Mouse (Mus musculus): ENCODE data around the gene Akap6. TPM values are rescaled to one million over a fixed set of nuclear protein-coding genes. Genes with fewer than 3 reads are reported as not detected.

Akap6 gene
- total and polyA plus RNA-seq, 2 experiments from 2014 or later: 18.2 to 69.3 TPM

GRCm38 (mm10) chr12:52861922-52862321 is 162.7 kb downstream of the Akap6 start:
- Histone ChIP-seq H3K27me3 (ENCODE audit: insufficient read depth, low read length) (no peaks in the 10 kb centered on the region), H3K9me3 (ENCODE audit: low read length) (no peaks in the 10 kb centered on the region), H3K4me2 (ENCODE audit: low read depth, low read length, poor library complexity, severe bottlenecking) (no peak overlapping the region), H3K4me3 (ENCODE audit: low read depth, low read length) (no peak overlapping the region), H3K9ac (replicated peaks; ENCODE audit: low read length, poor library complexity, severe bottlenecking) (no peak overlapping the region), H3K4me1 (ENCODE audit: insufficient read depth, low read length) (no peaks in the 10 kb centered on the region), H3K27ac (ENCODE audit: low read depth, low read length) (no peak overlapping the region), H3K36me3 (ENCODE audit: insufficient read depth, low read length) (no peaks in the 10 kb centered on the region)
- ATAC-seq (ENCODE audit: low FRiP score): no peak
- 69% methylated on average over 3 of the region's 3 CpGs for WGBS
- no peak for DNase-seq (ENCODE audit: low spot score)
- TF ChIP-seq CTCF (IDR thresholded peaks at IDR 0.05): no peak

- TF ChIP-seq CTCF (IDR thresholded peaks at IDR 0.05): no peak
- Histone ChIP-seq H3K36me3 (ENCODE audit: insufficient read depth, low read length) (no peaks in the 10 kb centered on the region), H3K9me3 (ENCODE audit: low read length) (no peaks in the 10 kb centered on the region), H3K27ac (ENCODE audit: low read depth, low read length) (no peak overlapping the region), H3K27me3 (ENCODE audit: insufficient read depth, low read length) (no peaks in the 10 kb centered on the region), H3K9ac (replicated peaks; ENCODE audit: low read length, poor library complexity, severe bottlenecking) (no peak overlapping the region), H3K4me2 (ENCODE audit: low read depth, low read length, poor library complexity, severe bottlenecking) (no peak overlapping the region), H3K4me3 (ENCODE audit: low read depth, low read length) (no peak overlapping the region), H3K4me1 (ENCODE audit: insufficient read depth, low read length) (no peaks in the 10 kb centered on the region)
- ATAC-seq (ENCODE audit: low FRiP score) (no peak), DNase-seq (ENCODE audit: low spot score) (no peak)
- 54% methylated on average over 8 of the region's 8 CpGs for WGBS
Measured at GRCm38 (mm10) chr12:52868000-52868624, 168.9 kb downstream of the Akap6 start.

- no peak for DNase-seq (ENCODE audit: low spot score)
- WGBS: 79% methylated on average over 3 of the region's 3 CpGs
- Histone ChIP-seq H3K9me3 (ENCODE audit: low read length) (no peaks in the 10 kb centered on the region), H3K9ac (replicated peaks; ENCODE audit: low read length, poor library complexity, severe bottlenecking) (no peak overlapping the region), H3K4me3 (ENCODE audit: low read depth, low read length) (no peak overlapping the region), H3K4me2 (ENCODE audit: low read depth, low read length, poor library complexity, severe bottlenecking) (no peak overlapping the region), H3K4me1 (ENCODE audit: insufficient read depth, low read length) (no peaks in the 10 kb centered on the region), H3K36me3 (ENCODE audit: insufficient read depth, low read length) (no peaks in the 10 kb centered on the region), H3K27ac (ENCODE audit: low read depth, low read length) (no peak overlapping the region), H3K27me3 (ENCODE audit: insufficient read depth, low read length) (no peaks in the 10 kb centered on the region)
- ATAC-seq (ENCODE audit: low FRiP score): no peak
- no peak for TF ChIP-seq CTCF (IDR thresholded peaks at IDR 0.05)
Measured at GRCm38 (mm10) chr12:52871604-52872003, 172.4 kb downstream of the Akap6 start.

- Histone ChIP-seq H3K27me3 (ENCODE audit: insufficient read depth, low read length) (no peaks in the 10 kb centered on the region), H3K4me2 (ENCODE audit: low read depth, low read length, poor library complexity, severe bottlenecking) (no peak overlapping the region), H3K27ac (ENCODE audit: low read depth, low read length) (no peak overlapping the region), H3K4me3 (ENCODE audit: low read depth, low read length) (no peak overlapping the region), H3K4me1 (ENCODE audit: insufficient read depth, low read length) (no peaks in the 10 kb centered on the region), H3K9me3 (ENCODE audit: low read length) (no peaks in the 10 kb centered on the region), H3K36me3 (ENCODE audit: insufficient read depth, low read length) (no peaks in the 10 kb centered on the region), H3K9ac (replicated peaks; ENCODE audit: low read length, poor library complexity, severe bottlenecking) (no peak overlapping the region)
- no peak for TF ChIP-seq CTCF (IDR thresholded peaks at IDR 0.05)
- WGBS: 85% methylated on average over 9 of the region's 9 CpGs
- DNase-seq (ENCODE audit: low spot score): no peak
- ATAC-seq (ENCODE audit: low FRiP score): no peak
Measured at GRCm38 (mm10) chr12:52874332-52874923, 175.2 kb downstream of the Akap6 start.

GRCm38 (mm10) chr12:52876065-52876464 is 176.9 kb downstream of the Akap6 start:
- Histone ChIP-seq H3K27ac (ENCODE audit: low read depth, low read length) (no peak overlapping the region), H3K36me3 (ENCODE audit: insufficient read depth, low read length) (no peaks in the 10 kb centered on the region; the same call in 1 of the 2 replicates), H3K4me1 (ENCODE audit: insufficient read depth, low read length) (no peaks in the 10 kb centered on the region), H3K9ac (replicated peaks; ENCODE audit: low read length, poor library complexity, severe bottlenecking) (no peak overlapping the region), H3K27me3 (ENCODE audit: insufficient read depth, low read length) (no peaks in the 10 kb centered on the region), H3K4me3 (ENCODE audit: low read depth, low read length) (no peak overlapping the region), H3K4me2 (ENCODE audit: low read depth, low read length, poor library complexity, severe bottlenecking) (no peak overlapping the region), H3K9me3 (ENCODE audit: low read length) (no peaks in the 10 kb centered on the region)
- no peak for TF ChIP-seq CTCF (IDR thresholded peaks at IDR 0.05)
- 54% methylated on average over 4 of the region's 4 CpGs for WGBS
- no peak for ATAC-seq (ENCODE audit: low FRiP score)
- peak; percentile 23 for DNase-seq (ENCODE audit: low spot score)

- H3K9me3 ChIP-seq (ENCODE audit: low read length): no peaks in the 10 kb centered on the region
Measured at GRCm38 (mm10) chr12:52876978-52877769, 178.0 kb downstream of the Akap6 start.

More at GRCm38 (mm10) chr12:52876978-52877769, 178.0 kb downstream of the Akap6 start:
- H3K27me3 ChIP-seq (ENCODE audit: insufficient read depth, low read length): no peaks in the 10 kb centered on the region
- ATAC-seq (ENCODE audit: low FRiP score) (no peak), DNase-seq (ENCODE audit: low spot score) (no peak)
- H3K36me3 ChIP-seq (ENCODE audit: insufficient read depth, low read length): no peaks in the 10 kb centered on the region; the same call in 1 of the 2 replicates
- no peak overlapping the region for H3K27ac ChIP-seq (ENCODE audit: low read depth, low read length)
- WGBS: 87% methylated on average over 8 of the region's 8 CpGs
- no peak for TF ChIP-seq CTCF (IDR thresholded peaks at IDR 0.05)
- H3K4me1 ChIP-seq (ENCODE audit: insufficient read depth, low read length): no peaks in the 10 kb centered on the region
- H3K9ac ChIP-seq (replicated peaks; ENCODE audit: low read length, poor library complexity, severe bottlenecking): no peak overlapping the region
- H3K4me2 ChIP-seq (ENCODE audit: low read depth, low read length, poor library complexity, severe bottlenecking): no peak overlapping the region
- no peak overlapping the region for H3K4me3 ChIP-seq (ENCODE audit: low read depth, low read length)

Data from midbrain, postnatal 0 days (tissue).